ENCODE assay signal across 28 mouse cellular contexts in the genomic region with DNA sequence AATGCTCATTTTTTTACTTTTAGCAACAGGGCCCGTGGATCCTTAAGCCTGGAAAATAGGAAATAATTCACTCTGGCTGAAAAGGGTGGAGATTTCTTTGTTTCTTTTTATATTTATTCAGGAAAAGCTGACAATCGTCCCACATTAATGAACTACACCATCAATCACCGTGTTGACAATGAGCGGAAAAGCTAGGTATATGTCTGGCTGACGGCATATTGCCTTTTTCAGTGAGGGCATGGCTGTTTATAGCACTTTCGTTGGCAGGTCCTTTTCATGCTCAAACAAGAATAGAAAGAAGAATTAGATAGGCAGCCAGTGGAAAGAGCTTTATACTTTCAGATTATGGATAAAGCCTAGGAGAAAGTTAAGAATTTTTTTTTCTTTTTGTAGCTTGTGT.
DNase-seq lines count a peak whose midpoint lies in the region; ATAC-seq and TF ChIP-seq lines count a peak whose summit lies in the region.
"Had no signal": no experiment of that assay in that cellular context is flagged by ENCODE, and none has a peak within 500 bp of the region (broad histone marks: within the 10 kb centered on the region; RNA-seq: fewer than 3 reads in every experiment).

No protein-coding gene starts in this region.

- H3K4me1 ChIP-seq in heart, embryonic 11.5 days (ENCODE audit: control insufficient read depth, insufficient read depth, low read length), result peaks cover 4% of the 10 kb centered on the region; the same call in 1 of the 2 replicates
- H3K4me1 ChIP-seq in kidney, adult 2 months (ENCODE audit: control insufficient read depth, insufficient read depth, low read length), result no peaks in the 10 kb centered on the region
- H3K4me1 ChIP-seq in lung, embryonic 16.5 days (replicated peaks; ENCODE audit: control insufficient read depth, insufficient read depth, low read length), result no peaks in the 10 kb centered on the region
- H3K4me1 ChIP-seq in lung, adult 2 months (ENCODE audit: control insufficient read depth, insufficient read depth, low read length), result no peaks in the 10 kb centered on the region; the same call in 1 of the 2 replicates
- H3K4me1 ChIP-seq: forebrain, embryonic 12.5 days; intestine, embryonic 15.5 days; liver, embryonic 13.5 days; megakaryocyte, embryonic 14.5 days had no signal

- H3K27ac ChIP-seq in heart, embryonic 11.5 days (ENCODE audit: low read depth, low read length), result no peak overlapping the region
- H3K27ac ChIP-seq in kidney, adult 2 months (ENCODE audit: insufficient read depth, low read depth, low read length), result no peak overlapping the region
- no peak overlapping the region for H3K27ac ChIP-seq in lung, embryonic 16.5 days (ENCODE audit: low read length)
- H3K27ac ChIP-seq: embryonic facial prominence, embryonic 13.5 days; forebrain, embryonic 12.5 days; heart, embryonic 13.5 days; hindbrain, embryonic 10.5 days; intestine, embryonic 15.5 days; liver, embryonic 13.5 days; lung, embryonic 15.5 days; midbrain, embryonic 13.5 days had no signal

- no peak for ATAC-seq in heart, embryonic 11.5 days (replicated peaks; ENCODE audit: insufficient number of reproducible peaks, low FRiP score, low TSS enrichment)
- 0 out of 2 replicates have a peak, but pooled peaks have one; percentile 36 for ATAC-seq in lung, embryonic 16.5 days (ENCODE audit: low read depth)
- ATAC-seq: CD4-positive, CD25-positive, alpha-beta regulatory T cell, adult 4 months; hindbrain, embryonic 16.5 days; intestine, embryonic 15.5 days; midbrain, embryonic 13.5 days; Patski had no signal

- no peak overlapping the region for H3K9ac ChIP-seq in heart, embryonic 11.5 days (ENCODE audit: low read depth, low read length)
- no peak overlapping the region for H3K9ac ChIP-seq in lung, embryonic 16.5 days (ENCODE audit: low read length)
- H3K9ac ChIP-seq: embryonic facial prominence, embryonic 13.5 days; forebrain, embryonic 12.5 days; heart, embryonic 13.5 days; intestine, embryonic 15.5 days; liver, embryonic 13.5 days; lung, embryonic 15.5 days; midbrain, embryonic 13.5 days had no signal

- 55% methylated on average over 6 of the region's 6 CpGs for WGBS in heart, embryonic 11.5 days (ENCODE audit: insufficient replicate concordance)
- 61% methylated on average over 6 of the region's 6 CpGs for WGBS in kidney, adult 2 months
- WGBS in lung, embryonic 16.5 days, result 51% methylated on average over 6 of the region's 6 CpGs
- 46% methylated on average over 6 of the region's 6 CpGs for WGBS in lung, adult 2 months

- DNase-seq in heart, adult 11 months, result peak; percentile 73
- DNase-seq in kidney, adult 2 months, result peak; percentile 84
- DNase-seq in kidney, adult 18-20 months, result no peak
- DNase-seq in lung, adult 2 months, result no peak
- DNase-seq in kidney, postnatal 25 days, result peak; percentile 41 to 50
- no peak for DNase-seq in adipocyte (ENCODE audit: low spot score)
- DNase-seq: adrenal gland, adult 8-10 months; cerebellum, adult 2 months; cerebellum, postnatal 25 days; embryo, embryonic 11 days; layer of hippocampus, postnatal 36 days; liver, embryonic 13.5 days; thymus, adult 18-20 months; thymus, postnatal 36 days had no signal

- no peaks in the 10 kb centered on the region for H3K36me3 ChIP-seq in heart, embryonic 11.5 days (ENCODE audit: control insufficient read depth, insufficient read depth, low read length)
- no peaks in the 10 kb centered on the region for H3K36me3 ChIP-seq in kidney, adult 2 months (ENCODE audit: control insufficient read depth, insufficient read depth, low read length)
- no peaks in the 10 kb centered on the region for H3K36me3 ChIP-seq in lung, embryonic 16.5 days (ENCODE audit: control insufficient read depth, insufficient read depth, low read length)
- H3K36me3 ChIP-seq: embryonic facial prominence, embryonic 13.5 days; forebrain, embryonic 12.5 days; heart, embryonic 13.5 days; hindbrain, embryonic 10.5 days; intestine, embryonic 15.5 days; liver, embryonic 13.5 days; lung, embryonic 15.5 days; midbrain, embryonic 13.5 days had no signal

- H3K9me3 ChIP-seq in heart, embryonic 11.5 days (replicated peaks; ENCODE audit: control insufficient read depth, low read length), result no peaks in the 10 kb centered on the region
- H3K9me3 ChIP-seq in lung, embryonic 16.5 days (ENCODE audit: control insufficient read depth, low read length), result no peaks in the 10 kb centered on the region
- H3K9me3 ChIP-seq: embryonic facial prominence, embryonic 13.5 days; forebrain, embryonic 12.5 days; heart, embryonic 13.5 days; hindbrain, embryonic 10.5 days; intestine, embryonic 15.5 days; liver, embryonic 13.5 days; lung, embryonic 15.5 days; megakaryocyte, embryonic 14.5 days; midbrain, embryonic 13.5 days had no signal

- no peak overlapping the region for H3K4me3 ChIP-seq in heart, embryonic 11.5 days (ENCODE audit: low read depth, low read length)
- H3K4me3 ChIP-seq in kidney, adult 2 months (ENCODE audit: insufficient read depth, low read depth, low read length), result no peak overlapping the region
- H3K4me3 ChIP-seq in lung, embryonic 16.5 days (ENCODE audit: low read length), result no peak overlapping the region
- H3K4me3 ChIP-seq in lung, adult 2 months (replicated peaks; ENCODE audit: extremely low read depth, low read depth, low read length), result no peak overlapping the region
- H3K4me3 ChIP-seq: embryonic facial prominence, embryonic 13.5 days; erythroblast, embryonic 14.5 days; forebrain, embryonic 12.5 days; heart, embryonic 13.5 days; hindbrain, embryonic 10.5 days; intestine, embryonic 15.5 days; liver, embryonic 13.5 days; lung, embryonic 15.5 days; megakaryocyte, embryonic 14.5 days; midbrain, embryonic 13.5 days had no signal

- H3K4me2 ChIP-seq in heart, embryonic 11.5 days, result no peak overlapping the region
- no peak overlapping the region for H3K4me2 ChIP-seq in lung, embryonic 16.5 days (ENCODE audit: low read depth, low read length)
- H3K4me2 ChIP-seq: embryonic facial prominence, embryonic 13.5 days; forebrain, embryonic 12.5 days; heart, embryonic 13.5 days; intestine, embryonic 15.5 days; liver, embryonic 13.5 days; lung, embryonic 15.5 days; midbrain, embryonic 13.5 days had no signal

- no peak for TF ChIP-seq POLR2A in kidney, adult 2 months (IDR thresholded peaks at IDR 0.05; ENCODE audit: low read depth, low read length)
- no peak for TF ChIP-seq POLR2A in lung, adult 2 months (IDR thresholded peaks at IDR 0.05; ENCODE audit: borderline replicate concordance, extremely low read depth, low read depth, low read length)

- TF ChIP-seq CTCF in kidney, adult 2 months (conservative IDR thresholded peaks at IDR 0.05; ENCODE audit: insufficient read depth, insufficient read length, low read depth, low read length), result no peak
- TF ChIP-seq CTCF in lung, adult 2 months (IDR thresholded peaks at IDR 0.05; ENCODE audit: insufficient read depth, low read length), result no peak

- H3K27me3 ChIP-seq in heart, embryonic 11.5 days (ENCODE audit: control insufficient read depth, insufficient read depth, low read length), result no peaks in the 10 kb centered on the region
- no peaks in the 10 kb centered on the region for H3K27me3 ChIP-seq in kidney, adult 2 months (replicated peaks; ENCODE audit: control insufficient read depth, insufficient read depth, low read length)
- no peaks in the 10 kb centered on the region for H3K27me3 ChIP-seq in lung, embryonic 16.5 days (ENCODE audit: control insufficient read depth, insufficient read depth, low read depth, low read length)
- H3K27me3 ChIP-seq: embryonic facial prominence, embryonic 13.5 days; heart, embryonic 13.5 days; intestine, embryonic 15.5 days; liver, embryonic 13.5 days; lung, embryonic 15.5 days; megakaryocyte, embryonic 14.5 days; midbrain, embryonic 13.5 days; Patski had no signal

Comparison
In these comparisons a context has a peak if more than half of its experiments do, and no peak if none do; other contexts are left out.
1. DNase-seq: peak in heart, adult 11 months (single experiment), kidney, adult 2 months (single experiment) and kidney, postnatal 25 days (2 of 2); none in kidney, adult 18-20 months (single experiment), lung, adult 2 months (single experiment) and adipocyte (single experiment).